Mouse (Mus musculus) midbrain, embryonic 10.5 days (tissue): ENCODE measurements at regions not wholly inside any gene's neighbourhood (a gene's known extent, or its start where the extent isn't known, plus 50 kb on each side); places are given as distances from the start of the nearest gene placed in this dataset.

Experiments
- DNase-seq: peaks from one replicate; pipeline ENCODE4 v3.0.0-alpha.2; 2017; ENCODE audit warnings: low spot score
- H3K27ac ChIP-seq: fragments of 300-500 bp; sonication (generic); replicated peaks from 2 replicates; pipeline ENCODE4 v1.5.1; 2016; ENCODE audit warnings: mild to moderate bottlenecking
- H3K27me3 ChIP-seq: fragments of 300-500 bp; sonication (generic); 2 replicates; pipeline ENCODE4 v1.6.1; 2016; ENCODE audit warnings: low read depth, mild to moderate bottlenecking; ENCODE audit not compliant: poor library complexity, severe bottlenecking
- H3K36me3 ChIP-seq: fragments of 300-500 bp; sonication (generic); 2 replicates; pipeline ENCODE4 v1.6.1; 2016; ENCODE audit warnings: mild to moderate bottlenecking, moderate library complexity
- H3K4me1 ChIP-seq: fragments of 300-500 bp; sonication (generic); 2 replicates; pipeline ENCODE4 v1.6.1; 2016
- H3K4me3 ChIP-seq: fragments of 300-500 bp; sonication (generic); 2 replicates; pipeline ENCODE4 v1.5.1; 2016; ENCODE audit warnings: mild to moderate bottlenecking, moderate library complexity
- H3K9me3 ChIP-seq: fragments of 300-500 bp; sonication (generic); replicated peaks from 2 replicates; pipeline ENCODE4 v1.6.1; 2016; ENCODE audit warnings: mild to moderate bottlenecking
- WGBS: fragments of 180-500 bp; shearing (Covaris S2); methylation state at CpG from one replicate; pipeline ENCODE4 v1.1.7; 2016; 5-methylcytosine and 5-hydroxymethylcytosine counted together

DNA sequence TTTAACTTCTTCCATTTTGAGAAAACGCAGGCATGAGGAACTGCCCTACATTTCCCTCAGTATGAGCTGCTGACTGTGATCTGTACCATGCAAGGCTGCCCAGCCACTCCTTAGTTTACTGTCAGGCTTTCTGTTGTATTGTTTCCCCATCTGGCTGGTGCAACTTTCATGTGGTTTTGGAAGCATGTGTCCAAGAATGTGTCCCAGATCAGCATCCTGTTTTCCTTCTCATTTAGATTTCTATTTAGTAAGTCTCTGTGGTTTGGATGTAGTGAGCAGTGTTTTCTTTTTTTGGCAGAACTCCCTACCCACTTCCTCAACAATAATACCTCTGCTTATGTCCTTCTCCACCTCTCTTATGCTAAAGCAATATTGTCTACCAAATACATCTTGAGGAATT lies 352.5 kb upstream of the Gm5148 start:
- H3K4me3 ChIP-seq, result no peak overlapping the region
- WGBS, result 84% methylated on average over 1 of the region's 1 CpGs
- no peaks in the 10 kb centered on the region for H3K27me3 ChIP-seq

DNA sequence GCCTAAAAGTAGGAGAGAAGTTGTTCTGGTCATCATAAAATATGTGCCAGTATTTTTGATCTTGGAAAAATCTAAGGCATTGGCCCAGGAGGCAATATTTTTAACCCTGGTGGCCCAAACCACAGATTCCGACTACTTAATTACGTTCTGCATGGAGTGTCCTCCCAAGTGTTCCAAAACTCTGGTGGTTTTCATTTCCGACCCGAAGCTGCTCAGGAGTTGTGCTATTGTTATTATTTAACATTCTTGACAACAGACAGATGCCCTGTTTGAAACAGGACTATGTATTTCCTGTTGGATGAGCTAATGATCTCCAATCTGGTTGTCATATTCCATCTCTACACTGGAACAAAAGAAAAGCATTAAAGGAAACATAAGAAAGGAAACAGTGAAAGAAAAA lies 349.7 kb upstream of the Gm5148 start:
- Histone ChIP-seq H3K9me3 (no peaks in the 10 kb centered on the region), H3K4me3 (no peak overlapping the region), H3K36me3 (no peaks in the 10 kb centered on the region), H3K27me3 (no peaks in the 10 kb centered on the region), H3K27ac (no peak overlapping the region), H3K4me1 (no peaks in the 10 kb centered on the region)
- no peak for DNase-seq
- 85% methylated on average over 4 of the region's 4 CpGs for WGBS

More for the DNA sequence above, 352.5 kb upstream of the Gm5148 start:
- no peaks in the 10 kb centered on the region for H3K9me3 ChIP-seq
- DNase-seq, result no peak
- no peaks in the 10 kb centered on the region for H3K36me3 ChIP-seq
- no peaks in the 10 kb centered on the region for H3K4me1 ChIP-seq
- H3K27ac ChIP-seq, result no peak overlapping the region

DNA sequence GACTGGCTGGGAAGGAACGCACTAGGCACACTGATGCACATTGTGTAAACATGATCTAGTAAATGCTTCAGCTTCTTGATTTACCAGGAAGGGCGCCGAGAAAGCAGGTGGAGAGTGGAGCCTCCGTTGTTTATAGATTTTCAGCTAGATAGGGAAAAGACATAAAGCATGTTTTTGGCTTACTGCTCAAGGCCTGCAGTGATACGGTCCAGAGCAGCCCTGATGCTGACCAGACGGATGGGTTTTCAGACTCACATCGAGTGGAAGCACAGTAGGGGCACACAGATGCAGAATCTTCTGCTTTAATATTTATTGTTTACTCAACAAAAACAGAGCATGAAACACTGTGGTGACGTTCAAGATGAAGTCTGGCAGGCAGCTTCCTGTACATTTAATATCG lies 331.3 kb upstream of the Gm5148 start:
- no peak for DNase-seq
- Histone ChIP-seq H3K4me1 (no peaks in the 10 kb centered on the region), H3K4me3 (no peak overlapping the region), H3K27ac (no peak overlapping the region), H3K27me3 (no peaks in the 10 kb centered on the region), H3K9me3 (no peaks in the 10 kb centered on the region), H3K36me3 (no peaks in the 10 kb centered on the region)
- 88% methylated on average over 9 of the region's 9 CpGs for whole genome bisulfite sequencing

DNA sequence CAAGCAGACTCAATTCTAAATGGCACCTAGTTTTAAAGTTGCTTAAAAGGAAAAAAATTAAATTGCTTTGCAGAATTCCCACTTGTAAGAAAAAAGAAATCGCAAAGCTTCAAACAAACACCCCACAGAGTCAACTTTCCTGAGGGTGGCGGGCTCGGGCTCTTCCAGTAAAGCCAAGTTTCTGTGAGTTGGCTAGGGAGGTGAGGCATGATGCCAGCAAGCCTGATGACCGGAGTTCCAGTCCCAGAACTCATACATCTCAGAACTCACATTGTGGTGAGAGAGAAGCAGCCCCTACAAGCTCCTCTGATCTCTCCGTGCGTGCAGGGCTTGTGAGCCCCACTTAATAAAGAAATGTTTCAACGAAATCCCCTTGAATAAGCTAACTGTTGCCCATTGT lies 328.7 kb upstream of the Gm5148 start:
- no peak overlapping the region for H3K4me3 ChIP-seq
- H3K27me3 ChIP-seq, result no peaks in the 10 kb centered on the region
- DNase-seq, result no peak
- no peak overlapping the region for H3K27ac ChIP-seq
- 94% methylated on average over 7 of the region's 7 CpGs for WGBS
- H3K36me3 ChIP-seq, result no peaks in the 10 kb centered on the region
- H3K9me3 ChIP-seq, result no peaks in the 10 kb centered on the region
- peaks cover 10% of the 10 kb centered on the region; the same call in 1 of the 2 replicates for H3K4me1 ChIP-seq

DNA sequence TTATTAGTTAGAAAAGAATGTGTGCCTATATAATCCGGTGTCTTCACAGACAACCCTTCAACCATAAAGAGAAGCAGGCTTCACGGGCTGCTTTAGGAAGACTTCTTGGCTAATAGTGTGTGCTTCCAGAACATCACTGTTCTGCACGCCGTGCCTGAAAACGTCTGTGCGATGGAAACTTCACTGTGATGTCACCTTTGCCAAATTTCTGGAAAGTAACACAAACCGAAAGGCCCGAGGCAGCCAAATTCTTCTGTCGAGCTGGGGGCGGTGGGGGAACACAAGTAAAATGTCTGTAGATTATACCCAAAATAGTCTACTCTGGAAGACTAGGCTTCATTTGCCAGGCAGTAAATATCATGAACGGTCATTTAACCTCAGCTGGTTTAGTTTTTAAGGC lies 327.5 kb upstream of the Gm5148 start:
- no peak overlapping the region for H3K27ac ChIP-seq
- no peaks in the 10 kb centered on the region for H3K27me3 ChIP-seq
- no peaks in the 10 kb centered on the region for H3K9me3 ChIP-seq
- no peak overlapping the region for H3K4me3 ChIP-seq
- DNase-seq, result no peak
- no peaks in the 10 kb centered on the region for H3K36me3 ChIP-seq
- WGBS, result 97% methylated on average over 11 of the region's 11 CpGs
- peaks cover 10% of the 10 kb centered on the region; the same call in 1 of the 2 replicates for H3K4me1 ChIP-seq

DNA sequence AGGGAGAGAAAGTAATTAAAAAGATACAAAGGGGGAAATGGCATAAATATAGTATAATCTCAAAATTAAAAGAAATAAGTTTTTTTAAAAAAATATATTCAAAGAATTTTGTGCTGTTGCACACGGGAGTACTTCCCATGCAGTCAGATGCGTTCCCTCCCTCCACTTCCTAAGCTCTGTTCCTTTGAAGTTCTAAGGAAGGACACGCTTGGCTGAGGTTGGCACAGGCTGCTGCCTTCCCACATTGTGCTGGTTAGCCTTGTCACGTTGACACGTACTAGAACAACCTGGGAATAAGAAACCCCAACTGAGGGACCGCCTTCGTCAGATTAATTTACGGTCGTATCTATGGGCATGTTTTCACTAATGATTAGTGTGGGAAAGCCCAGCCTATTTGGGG lies 326.6 kb upstream of the Gm5148 start:
- DNase-seq, result no peak
- no peaks in the 10 kb centered on the region for H3K36me3 ChIP-seq
- H3K27ac ChIP-seq, result no peak overlapping the region
- H3K4me1 ChIP-seq, result peaks cover 10% of the 10 kb centered on the region; the same call in 1 of the 2 replicates
- no peaks in the 10 kb centered on the region for H3K9me3 ChIP-seq
- no peak overlapping the region for H3K4me3 ChIP-seq
- no peaks in the 10 kb centered on the region for H3K27me3 ChIP-seq
- 47% methylated on average over 9 of the region's 9 CpGs for WGBS

DNA sequence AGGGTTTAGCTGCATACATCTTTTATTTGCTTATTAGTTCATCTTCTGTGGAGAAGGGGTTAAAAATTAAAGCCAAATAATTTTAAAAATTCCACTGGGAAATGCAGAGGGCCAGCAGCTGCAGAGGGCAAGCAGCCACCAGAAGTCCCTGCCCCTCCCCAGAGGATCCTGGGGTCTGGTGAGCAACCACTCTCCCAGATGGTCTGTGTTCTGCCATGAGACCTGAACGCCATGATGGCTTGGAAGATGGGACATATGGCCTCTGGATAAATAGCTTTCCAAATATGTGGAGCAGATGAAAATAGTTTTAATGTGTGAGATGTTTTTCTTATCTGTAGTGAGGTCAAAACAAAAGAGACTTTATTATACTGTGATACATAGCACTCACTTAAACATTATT lies 326.1 kb upstream of the Gm5148 start:
- H3K36me3 ChIP-seq, result no peaks in the 10 kb centered on the region
- no peaks in the 10 kb centered on the region for H3K27me3 ChIP-seq
- H3K4me3 ChIP-seq, result no peak overlapping the region
- peaks cover 10% of the 10 kb centered on the region; the same call in 1 of the 2 replicates for H3K4me1 ChIP-seq
- DNase-seq, result no peak
- H3K9me3 ChIP-seq, result no peaks in the 10 kb centered on the region
- H3K27ac ChIP-seq, result no peak overlapping the region
- WGBS, result 63% methylated on average over 1 of the region's 1 CpGs

DNA sequence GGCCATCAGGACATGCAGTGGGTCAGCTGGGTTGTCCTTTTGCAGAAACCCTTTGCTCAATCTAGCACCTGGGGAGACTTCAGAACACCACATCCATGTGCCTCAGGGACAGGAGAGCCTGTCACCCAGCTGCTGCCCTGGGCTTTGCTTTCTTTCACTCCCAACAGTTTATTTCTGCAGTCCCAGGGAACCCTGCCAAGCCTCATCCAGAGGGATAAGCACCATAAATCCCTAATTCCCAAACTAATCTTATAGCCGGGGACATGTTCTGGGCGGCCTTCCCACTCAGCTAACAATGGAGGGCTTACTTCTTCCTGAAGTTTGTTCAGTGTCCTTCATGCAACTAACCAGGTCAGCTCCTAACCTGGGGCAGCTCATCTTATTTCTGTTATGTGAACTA lies 325.0 kb upstream of the Gm5148 start:
- no peak overlapping the region for H3K4me3 ChIP-seq
- H3K27ac ChIP-seq, result no peak overlapping the region
- DNase-seq, result no peak
- 55% methylated on average over 2 of the region's 2 CpGs for WGBS
- no peaks in the 10 kb centered on the region for H3K36me3 ChIP-seq
- H3K4me1 ChIP-seq, result peaks cover 17% of the 10 kb centered on the region; the same call in 1 of the 2 replicates
- no peaks in the 10 kb centered on the region for H3K9me3 ChIP-seq
- no peaks in the 10 kb centered on the region for H3K27me3 ChIP-seq

DNA sequence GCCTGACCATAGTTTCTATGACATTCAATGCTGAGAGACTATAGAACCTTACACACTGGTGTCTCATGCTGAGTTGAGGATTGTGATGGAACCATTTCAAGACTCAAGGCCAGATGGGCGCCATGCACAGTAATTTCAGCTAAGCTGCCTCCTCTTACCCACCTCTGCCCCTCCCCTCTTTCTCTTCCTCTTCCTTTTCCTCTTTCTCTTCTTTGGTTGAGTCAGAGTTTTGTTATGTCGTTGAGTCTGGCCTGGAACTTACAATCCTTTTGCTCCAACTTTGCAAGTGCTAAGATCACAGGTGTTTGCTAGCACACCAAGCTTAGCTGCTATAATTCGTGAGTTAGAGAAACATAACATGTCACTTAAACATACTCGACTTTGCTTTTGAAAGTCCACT lies 323.2 kb upstream of the Gm5148 start:
- 89% methylated on average over 4 of the region's 4 CpGs for WGBS
- no peaks in the 10 kb centered on the region for H3K27me3 ChIP-seq
- H3K36me3 ChIP-seq, result no peaks in the 10 kb centered on the region
- H3K27ac ChIP-seq, result no peak overlapping the region
- H3K4me1 ChIP-seq, result peaks cover 19% of the 10 kb centered on the region; the same call in 1 of the 2 replicates
- no peak overlapping the region for H3K4me3 ChIP-seq
- DNase-seq, result no peak
- H3K9me3 ChIP-seq, result no peaks in the 10 kb centered on the region

DNA sequence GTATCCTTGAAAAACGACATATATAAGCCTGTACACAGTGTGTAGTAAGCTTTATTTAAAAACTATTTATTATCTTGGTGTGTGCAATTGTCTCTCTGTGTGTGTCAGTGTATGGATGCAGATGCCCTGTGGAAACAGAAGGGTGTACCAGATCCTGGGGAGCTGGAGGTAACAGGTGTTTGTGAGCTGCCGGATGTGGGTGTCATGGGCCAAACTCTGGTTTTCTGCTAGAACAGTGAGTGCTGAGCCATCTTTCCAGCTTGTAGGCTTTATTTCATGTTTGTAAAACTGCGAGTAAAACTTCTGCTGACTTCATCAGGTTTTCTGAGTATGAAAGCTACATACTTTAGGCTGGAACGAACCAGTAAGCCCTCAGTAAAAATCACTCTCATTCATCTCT lies 322.3 kb upstream of the Gm5148 start:
- no peak for DNase-seq
- 86% methylated on average over 4 of the region's 4 CpGs for WGBS

DNA sequence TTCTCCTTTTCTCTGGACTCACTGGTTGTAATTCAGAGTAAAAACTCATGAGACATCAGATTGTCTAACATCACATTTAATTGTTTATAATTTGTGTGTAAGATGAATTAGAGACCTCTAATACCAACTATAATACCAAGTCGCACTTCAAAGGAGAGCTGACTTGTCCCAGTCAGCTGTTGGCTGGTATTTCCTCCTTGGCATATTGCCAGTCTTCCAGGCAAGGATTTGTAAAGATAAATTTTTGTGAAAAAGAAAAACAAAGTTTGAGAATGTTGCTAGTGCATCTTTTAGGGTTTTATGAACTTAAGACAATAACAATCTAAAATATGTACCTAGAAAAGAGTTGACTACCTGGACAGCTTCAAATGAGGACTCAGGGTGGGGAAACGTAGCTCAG lies 321.7 kb upstream of the Gm5148 start:
- no peaks in the 10 kb centered on the region for H3K27me3 ChIP-seq
- H3K4me1 ChIP-seq, result peaks cover 19% of the 10 kb centered on the region; the same call in 1 of the 2 replicates
- H3K9me3 ChIP-seq, result no peaks in the 10 kb centered on the region
- DNase-seq, result no peak
- no peaks in the 10 kb centered on the region for H3K36me3 ChIP-seq
- H3K27ac ChIP-seq, result no peak overlapping the region
- 90% methylated on average over 2 of the region's 2 CpGs for WGBS
- H3K4me3 ChIP-seq, result no peak overlapping the region

More for the DNA sequence above, 322.3 kb upstream of the Gm5148 start:
- Histone ChIP-seq H3K27me3 (no peaks in the 10 kb centered on the region), H3K27ac (no peak overlapping the region), H3K9me3 (no peaks in the 10 kb centered on the region), H3K4me3 (no peak overlapping the region), H3K36me3 (no peaks in the 10 kb centered on the region), H3K4me1 (peaks cover 19% of the 10 kb centered on the region; the same call in 1 of the 2 replicates)

DNA sequence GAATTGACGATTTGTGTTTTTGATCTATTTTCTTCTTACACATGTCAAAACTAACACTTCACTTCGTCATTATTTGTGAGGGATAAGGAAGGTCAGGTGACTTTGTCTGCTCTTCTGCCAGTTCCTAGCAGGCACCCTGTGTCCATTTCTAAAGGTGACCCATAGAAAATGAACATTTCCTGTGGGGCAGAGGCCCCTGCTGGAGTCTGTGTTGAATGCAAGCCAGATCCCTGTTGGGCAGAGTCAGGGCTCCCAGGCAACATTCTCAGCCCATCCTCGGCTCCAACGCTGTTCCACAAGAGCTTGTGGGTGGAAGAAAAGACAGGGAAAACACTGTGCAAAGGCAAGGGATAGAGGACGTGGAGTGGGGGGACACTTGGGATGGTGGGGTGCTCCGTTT lies 321.2 kb upstream of the Gm5148 start:
- Histone ChIP-seq H3K9me3 (no peaks in the 10 kb centered on the region), H3K4me1 (peaks cover 19% of the 10 kb centered on the region; the same call in 1 of the 2 replicates), H3K27me3 (no peaks in the 10 kb centered on the region), H3K4me3 (no peak overlapping the region), H3K36me3 (no peaks in the 10 kb centered on the region), H3K27ac (no peak overlapping the region)
- 66% methylated on average over 6 of the region's 6 CpGs for WGBS
- no peak for DNase-seq

DNA sequence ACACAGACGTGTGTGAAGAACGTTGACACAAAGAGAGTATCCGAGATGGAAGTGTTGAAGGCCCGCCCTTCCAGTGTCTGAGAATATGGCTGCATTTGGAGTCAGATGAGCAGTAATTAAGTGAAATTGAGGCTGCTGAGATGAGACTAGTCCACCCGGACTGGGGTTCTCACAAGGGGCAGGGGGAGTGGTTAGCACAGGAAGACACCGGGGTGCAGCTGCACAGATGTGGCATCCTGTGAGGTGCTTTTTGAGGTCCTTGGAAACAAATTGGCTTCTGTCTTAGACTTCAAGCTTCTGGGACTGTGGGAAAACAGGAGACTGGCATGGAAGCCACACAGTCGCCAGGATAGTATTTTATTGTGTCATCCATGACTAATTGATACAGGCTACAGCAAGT lies 320.0 kb upstream of the Gm5148 start:
- H3K36me3 ChIP-seq, result no peaks in the 10 kb centered on the region
- H3K4me1 ChIP-seq, result peaks cover 13% of the 10 kb centered on the region; the same call in 1 of the 2 replicates
- no peak overlapping the region for H3K4me3 ChIP-seq
- 80% methylated on average over 7 of the region's 7 CpGs for WGBS
- H3K27ac ChIP-seq, result peak overlapping the region; percentile 42; the same call in 1 of the 2 replicates
- no peak for DNase-seq
- no peaks in the 10 kb centered on the region for H3K27me3 ChIP-seq
- no peaks in the 10 kb centered on the region for H3K9me3 ChIP-seq

DNA sequence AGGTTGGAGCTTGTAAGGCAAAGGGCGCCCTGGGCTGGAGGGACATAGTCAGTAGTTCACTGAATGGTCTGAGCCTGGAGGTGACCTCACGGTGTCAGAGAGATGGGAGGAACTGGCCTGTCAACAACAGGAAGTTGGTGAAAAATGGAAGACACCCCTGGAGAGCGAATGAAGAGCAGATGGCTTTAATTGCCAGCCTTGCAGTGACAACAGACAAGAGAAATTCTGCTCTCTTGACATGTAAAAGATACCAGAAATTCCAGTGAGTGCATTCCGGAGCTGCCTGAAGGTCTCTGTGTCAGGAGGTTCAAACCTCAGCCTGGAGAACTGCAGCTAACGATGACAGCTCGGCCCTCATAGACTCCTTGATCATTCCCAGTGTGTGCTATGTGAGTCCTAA lies 318.3 kb upstream of the Gm5148 start:
- WGBS, result 68% methylated on average over 6 of the region's 6 CpGs
- H3K4me1 ChIP-seq, result peaks cover 10% of the 10 kb centered on the region; the same call in 1 of the 2 replicates
- H3K4me3 ChIP-seq, result no peak overlapping the region
- no peaks in the 10 kb centered on the region for H3K9me3 ChIP-seq
- no peak overlapping the region for H3K27ac ChIP-seq
- H3K36me3 ChIP-seq, result no peaks in the 10 kb centered on the region
- H3K27me3 ChIP-seq, result no peaks in the 10 kb centered on the region
- no peak for DNase-seq
